Mouse (Mus musculus) stomach, postnatal 0 days (tissue): ENCODE measurements around the gene Mphosph10.

Experiments used
- CTCF ChIP-seq: IDR thresholded peaks from 2 replicates; pipeline ENCODE4 v1.5.1; 2016; ENCODE audit warnings: antibody characterized with exemption, low read depth, mild to moderate bottlenecking, moderate library complexity
- EP300 ChIP-seq: optimal IDR thresholded peaks from 2 replicates; pipeline ENCODE3; 2016; ENCODE audit warnings: antibody characterized with exemption

DNA sequence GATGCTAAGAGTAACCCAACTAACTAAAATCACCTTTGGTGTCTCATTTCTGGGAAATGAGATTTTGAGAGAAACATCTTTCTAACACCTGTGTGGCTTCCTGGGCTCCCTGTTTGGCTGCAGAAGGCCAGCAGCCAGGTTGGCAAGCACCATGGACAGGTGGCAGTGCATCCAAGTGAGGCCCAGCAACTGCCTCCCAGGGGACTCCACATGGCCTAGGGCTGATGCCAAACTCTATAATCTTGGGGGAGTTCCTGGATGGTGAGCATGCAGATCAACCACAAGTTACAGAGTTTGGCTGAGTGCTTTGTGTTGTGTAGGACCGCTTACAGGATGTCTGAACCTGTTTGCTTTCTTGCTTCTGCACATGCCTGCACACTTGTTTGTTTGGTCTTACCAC lies 59.4 kb downstream of the Mphosph10 start:
- TF ChIP-seq CTCF (no peak), EP300 (no peak)
